Mouse (Mus musculus): ENCODE measurements around the gene Gm12184. TPM values are rescaled to one million over a fixed set of nuclear protein-coding genes. Genes with fewer than 3 reads are reported as not detected.
"Not testable (repeated sequence)": the region's sequence is repeated elsewhere in the genome, so short reads cannot be mapped to it uniquely, and the experiment has no call there.

Gm12184 gene
- total and polyA plus RNA-seq, 2 experiments from 2014 or later, result 1.8 to 2.7 TPM

GRCm38 (mm10) chr11:48795221-48795620 lies 31.2 kb downstream of the Gm12184 start:
- H3K27me3 ChIP-seq (ENCODE audit: control insufficient read depth, insufficient read depth, low read length), result no peaks in the 10 kb centered on the region
- DNase-seq (ENCODE audit: low spot score), result no peak

GRCm38 (mm10) chr11:48793184-48793583 lies 33.3 kb downstream of the Gm12184 start:
- TF ChIP-seq EP300 (IDR thresholded peaks at IDR 0.05; ENCODE audit: low read depth) (no peak), CTCF (IDR thresholded peaks at IDR 0.05; ENCODE audit: low read depth) (no peak)
- 95% methylated on average over 3 of the region's 3 CpGs for WGBS

More at GRCm38 (mm10) chr11:48795221-48795620, 31.2 kb downstream of the Gm12184 start:
- Histone ChIP-seq H3K27ac (ENCODE audit: low read depth) (no peak overlapping the region), H3K9me3 (replicated peaks; ENCODE audit: control insufficient read depth, low read length) (no peaks in the 10 kb centered on the region), H3K4me1 (ENCODE audit: control insufficient read depth, insufficient read depth) (peaks cover 5% of the 10 kb centered on the region; the same call in 1 of the 2 replicates), H3K4me2 (ENCODE audit: low read depth, low read length) (no peak overlapping the region), H3K36me3 (replicated peaks; ENCODE audit: control insufficient read depth, insufficient read depth, low read length) (no peaks in the 10 kb centered on the region), H3K4me3 (ENCODE audit: low read depth, low read length) (no peak overlapping the region), H3K9ac (replicated peaks; ENCODE audit: low read depth, low read length) (no peak overlapping the region)
- TF ChIP-seq EP300 (IDR thresholded peaks at IDR 0.05; ENCODE audit: low read depth) (no peak), CTCF (IDR thresholded peaks at IDR 0.05; ENCODE audit: low read depth) (no peak)
- 86% methylated on average over 7 of the region's 7 CpGs for WGBS
- ATAC-seq (ENCODE audit: insufficient read depth, low read depth), result no peak

GRCm38 (mm10) chr11:48791894-48792293 lies 34.6 kb downstream of the Gm12184 start:
- WGBS, result 89% methylated on average over 9 of the region's 9 CpGs
- H3K4me2 ChIP-seq (ENCODE audit: low read depth, low read length); DNase-seq (ENCODE audit: low spot score); H3K27me3 ChIP-seq (ENCODE audit: control insufficient read depth, insufficient read depth, low read length); H3K9ac ChIP-seq (replicated peaks; ENCODE audit: low read depth, low read length); H3K4me3 ChIP-seq (ENCODE audit: low read depth, low read length); H3K9me3 ChIP-seq (replicated peaks; ENCODE audit: control insufficient read depth, low read length); H3K36me3 ChIP-seq (replicated peaks; ENCODE audit: control insufficient read depth, insufficient read depth, low read length); H3K4me1 ChIP-seq (ENCODE audit: control insufficient read depth, insufficient read depth); ATAC-seq (ENCODE audit: insufficient read depth, low read depth); H3K27ac ChIP-seq (ENCODE audit: low read depth): not testable (repeated sequence)

More at GRCm38 (mm10) chr11:48793184-48793583, 33.3 kb downstream of the Gm12184 start:
- Histone ChIP-seq H3K9me3 (replicated peaks; ENCODE audit: control insufficient read depth, low read length) (no peaks in the 10 kb centered on the region), H3K9ac (replicated peaks; ENCODE audit: low read depth, low read length) (no peak overlapping the region), H3K4me1 (ENCODE audit: control insufficient read depth, insufficient read depth) (no peaks in the 10 kb centered on the region), H3K27me3 (ENCODE audit: control insufficient read depth, insufficient read depth, low read length) (no peaks in the 10 kb centered on the region), H3K27ac (ENCODE audit: low read depth) (no peak overlapping the region), H3K36me3 (replicated peaks; ENCODE audit: control insufficient read depth, insufficient read depth, low read length) (no peaks in the 10 kb centered on the region), H3K4me2 (ENCODE audit: low read depth, low read length) (no peak overlapping the region), H3K4me3 (ENCODE audit: low read depth, low read length) (no peak overlapping the region)
- DNase-seq (ENCODE audit: low spot score) (no peak), ATAC-seq (ENCODE audit: insufficient read depth, low read depth) (no peak)

- no peaks in the 10 kb centered on the region for H3K9me3 ChIP-seq (replicated peaks; ENCODE audit: control insufficient read depth, low read length)
- no peak overlapping the region for H3K4me2 ChIP-seq (ENCODE audit: low read depth, low read length)
- H3K4me3 ChIP-seq (ENCODE audit: low read depth, low read length), result no peak overlapping the region
- no peaks in the 10 kb centered on the region for H3K36me3 ChIP-seq (replicated peaks; ENCODE audit: control insufficient read depth, insufficient read depth, low read length)
- no peak overlapping the region for H3K27ac ChIP-seq (ENCODE audit: low read depth)
- no peaks in the 10 kb centered on the region for H3K27me3 ChIP-seq (ENCODE audit: control insufficient read depth, insufficient read depth, low read length)
- TF ChIP-seq CTCF (IDR thresholded peaks at IDR 0.05; ENCODE audit: low read depth) (no peak), EP300 (IDR thresholded peaks at IDR 0.05; ENCODE audit: low read depth) (no peak)
- no peak overlapping the region for H3K9ac ChIP-seq (replicated peaks; ENCODE audit: low read depth, low read length)
- 43% methylated on average over 8 of the region's 8 CpGs for WGBS
- no peak for ATAC-seq (ENCODE audit: insufficient read depth, low read depth)
- DNase-seq (ENCODE audit: low spot score), result no peak
- peaks cover 2% of the 10 kb centered on the region; the same call in 1 of the 2 replicates for H3K4me1 ChIP-seq (ENCODE audit: control insufficient read depth, insufficient read depth)
These were observed 35.5 kb downstream of the Gm12184 start for GRCm38 (mm10) chr11:48790946-48791345.

GRCm38 (mm10) chr11:48789973-48790823 lies 36.3 kb downstream of the Gm12184 start:
- peaks cover 2% of the 10 kb centered on the region; the same call in 1 of the 2 replicates for H3K4me1 ChIP-seq (ENCODE audit: control insufficient read depth, insufficient read depth)
- H3K36me3 ChIP-seq (replicated peaks; ENCODE audit: control insufficient read depth, insufficient read depth, low read length), result no peaks in the 10 kb centered on the region
- no peaks in the 10 kb centered on the region for H3K27me3 ChIP-seq (ENCODE audit: control insufficient read depth, insufficient read depth, low read length)
- ATAC-seq (ENCODE audit: insufficient read depth, low read depth), result peak; percentile 68
- peak; percentile 70 for DNase-seq (ENCODE audit: low spot score)
- TF ChIP-seq EP300 (IDR thresholded peaks at IDR 0.05; ENCODE audit: low read depth), result no peak
- TF ChIP-seq CTCF (IDR thresholded peaks at IDR 0.05; ENCODE audit: low read depth), result peak; percentile 87
- H3K9ac ChIP-seq (replicated peaks; ENCODE audit: low read depth, low read length), result no peak overlapping the region
- 14% methylated on average over 20 of the region's 20 CpGs for WGBS
- no peaks in the 10 kb centered on the region for H3K9me3 ChIP-seq (replicated peaks; ENCODE audit: control insufficient read depth, low read length)
- H3K4me2 ChIP-seq (ENCODE audit: low read depth, low read length), result peak overlapping the region; percentile 54
- H3K27ac ChIP-seq (ENCODE audit: low read depth), result no peak overlapping the region
- no peak overlapping the region; the same call in 1 of the 2 replicates for H3K4me3 ChIP-seq (ENCODE audit: low read depth, low read length)

Measured in heart, postnatal 0 days (tissue).